Mouse (Mus musculus) heart, adult 9 months (tissue): ENCODE results near the gene Atp13a5.

Experiments
- DNase-seq, 2 experiments: peaks; one replicate each; pipeline ENCODE4 v3.0.0; 2022; ENCODE audit warnings: low spot score in 2 of 2

Atp13a5 gene

DNA sequence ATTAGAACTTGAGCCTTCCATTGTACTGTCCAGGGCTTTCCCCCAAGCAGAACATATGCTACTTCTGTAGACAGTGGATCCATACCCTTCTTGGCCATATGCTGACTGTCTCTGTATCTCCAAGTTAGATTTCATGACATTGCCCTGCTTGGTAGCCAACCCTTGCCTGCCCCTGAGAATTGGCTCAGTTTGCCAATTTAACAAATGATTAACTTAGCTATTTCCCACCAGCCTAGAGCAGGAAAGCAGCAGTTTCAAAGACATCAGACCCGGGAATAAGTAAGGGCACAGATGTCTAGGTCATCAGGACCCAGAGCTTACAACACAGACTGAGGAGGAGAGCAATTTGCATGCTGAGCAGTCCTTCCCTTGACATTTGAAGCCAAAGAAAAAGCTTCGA, 173.0 kb downstream of the Atp13a5 start:
- DNase-seq = no peak

DNA sequence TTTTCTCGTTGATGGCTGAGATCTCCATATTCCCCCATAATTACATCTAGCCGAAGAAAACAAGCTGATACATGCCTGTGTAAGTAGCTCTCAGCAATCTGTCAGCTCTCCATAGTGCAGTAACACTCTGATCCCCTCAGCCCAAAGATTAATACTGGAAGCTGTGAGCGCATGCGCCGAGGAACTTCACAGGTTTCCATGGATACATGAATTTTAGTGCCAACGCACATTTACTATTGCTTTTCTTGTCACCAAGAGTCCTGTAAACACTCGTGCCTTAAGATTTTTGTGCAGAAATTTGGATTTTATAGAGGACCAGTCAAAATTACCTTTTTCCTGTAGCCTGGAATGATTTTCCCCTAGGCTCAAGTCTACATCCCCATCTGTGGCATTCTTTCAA, 173.7 kb downstream of the Atp13a5 start:
- no peak for DNase-seq

GRCm38 (mm10) chr16:29201146-29201545, 177.4 kb downstream of the Atp13a5 start:
- no peak for DNase-seq

DNA sequence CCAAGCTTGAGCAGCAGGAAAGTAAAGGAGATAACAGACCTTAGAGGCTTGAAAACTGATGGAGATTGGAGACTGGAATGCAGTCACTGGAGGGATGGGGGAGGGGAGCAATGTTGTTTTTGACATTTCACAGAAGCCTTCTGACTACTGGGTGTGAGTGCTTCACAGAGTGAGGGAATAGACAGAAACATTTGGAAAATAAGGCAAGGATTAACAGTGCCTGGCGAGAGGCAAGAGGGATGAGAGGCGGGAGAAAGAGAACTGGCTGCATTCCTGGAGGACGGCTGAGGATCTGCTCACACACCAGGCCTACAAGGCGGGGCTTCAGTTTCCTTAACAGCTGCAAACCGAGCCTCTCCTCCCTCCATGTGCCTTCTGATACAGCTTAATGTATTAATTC, 180.1 kb downstream of the Atp13a5 start:
- DNase-seq = peak; percentile 13 to 19

DNA sequence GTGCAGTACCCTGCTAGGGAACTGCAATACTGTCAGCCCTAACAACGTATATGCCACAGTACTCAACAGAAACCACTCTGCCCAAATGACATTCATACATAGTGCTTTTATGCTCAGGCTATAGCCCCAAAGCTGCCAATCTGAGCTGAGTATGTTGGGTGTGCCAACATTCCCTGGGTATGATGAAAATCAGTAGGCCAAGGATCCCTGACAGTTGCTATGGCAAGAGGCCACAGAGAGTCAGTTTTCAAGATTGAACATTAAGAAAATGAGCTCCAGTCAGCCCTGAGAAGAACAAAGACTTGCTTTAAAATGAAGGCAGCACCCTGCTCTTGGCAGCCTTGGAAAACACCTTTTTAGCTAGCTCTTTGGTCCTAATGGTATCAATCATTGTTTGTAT, 183.4 kb downstream of the Atp13a5 start:
- no peak for DNase-seq

DNA sequence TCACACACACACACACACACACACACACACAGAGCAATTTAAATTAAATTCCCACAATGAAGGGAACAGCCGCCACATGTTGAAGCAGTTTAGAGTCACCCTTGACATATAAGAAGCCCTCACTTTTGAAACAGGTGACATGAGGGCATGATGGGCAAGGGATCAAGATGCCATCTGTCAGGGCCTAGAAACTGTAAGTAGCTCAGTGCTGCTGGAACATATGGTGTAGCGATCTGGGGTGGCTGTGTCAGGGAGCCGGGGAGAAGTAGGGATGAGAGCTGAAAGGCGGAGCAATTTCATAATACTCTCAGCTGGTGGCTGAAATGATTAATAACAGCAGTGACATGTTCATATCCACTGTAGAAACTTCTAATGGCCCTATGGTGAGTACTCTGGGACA, 184.6 kb downstream of the Atp13a5 start:
- no peak for DNase-seq

- no peak for DNase-seq
Observed at GRCm38 (mm10) chr16:29192911-29193310, 185.6 kb downstream of the Atp13a5 start.
